Mouse (Mus musculus): ENCODE measurements around the gene Hdac9. TPM values are rescaled to one million over a fixed set of nuclear protein-coding genes. Genes with fewer than 3 reads are reported as not detected.

Gene Hdac9
- polyA plus RNA-seq, 1 experiment: 7.6 TPM

DNA sequence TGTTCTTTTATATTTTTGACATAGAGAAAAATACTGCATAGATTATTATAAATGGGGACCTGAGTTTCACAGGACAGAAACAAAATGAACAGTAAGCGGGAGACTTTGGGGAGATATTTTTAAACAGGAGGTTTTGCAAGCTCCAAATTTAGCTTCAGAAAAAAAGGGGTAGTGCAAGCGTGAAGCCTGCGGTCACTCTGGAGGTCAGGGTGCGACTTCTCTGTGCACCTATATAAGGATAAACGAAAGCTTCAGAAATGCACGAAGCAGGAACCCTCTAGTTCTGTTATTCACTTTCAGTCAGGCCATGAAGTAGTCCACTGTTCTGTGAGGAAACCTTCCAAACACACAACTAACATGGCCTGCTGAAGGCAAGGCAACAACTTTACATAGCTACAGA is 133.3 kb downstream of the Hdac9 start:
- Histone ChIP-seq H3K4me3 (replicated peaks; ENCODE audit: control insufficient read depth, low read depth, low read length) (no peak overlapping the region), H3K4me1 (ENCODE audit: control insufficient read depth, insufficient read depth, low read length) (peaks cover 2% of the 10 kb centered on the region; the same call in 1 of the 2 replicates), H3K27ac (ENCODE audit: control insufficient read depth, insufficient read depth, low read depth, low read length, poor library complexity) (no peak overlapping the region; the same call in 1 of the 2 replicates)
- no peak for TF ChIP-seq CTCF (IDR thresholded peaks at IDR 0.05; ENCODE audit: control insufficient read depth, insufficient read depth, low read length)
- no peak for TF ChIP-seq POLR2A (IDR thresholded peaks at IDR 0.05; ENCODE audit: borderline replicate concordance, control insufficient read depth, low read depth, low read length)
- WGBS: 15% methylated on average over 6 of the region's 6 CpGs

DNA sequence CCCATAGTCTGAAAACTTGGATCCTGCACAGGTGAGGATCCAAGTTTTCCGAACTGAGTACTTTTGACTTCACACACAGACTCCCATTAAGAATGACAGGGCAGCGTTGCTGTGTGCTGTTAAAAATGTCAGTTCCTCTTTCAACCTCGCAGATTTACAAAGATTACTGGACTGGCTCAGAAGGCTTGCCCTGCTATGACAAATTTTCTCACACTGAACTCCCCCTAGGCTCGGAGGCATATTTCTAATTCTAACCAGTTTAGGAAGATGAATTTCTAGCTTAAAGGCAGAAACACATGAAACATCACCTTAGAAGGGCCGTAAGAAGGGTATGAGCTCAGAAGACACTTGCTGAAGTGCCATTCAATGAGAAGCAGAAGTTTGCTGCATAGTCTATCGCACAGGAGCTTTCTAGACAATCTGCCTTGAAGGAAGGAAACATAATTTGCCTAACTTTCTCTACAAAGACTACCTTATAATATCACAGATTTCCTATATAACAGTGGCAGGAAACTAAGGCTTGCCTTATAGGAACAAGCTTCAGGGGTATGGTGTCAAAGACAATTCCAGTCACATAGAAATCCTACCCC is 137.4 kb downstream of the Hdac9 start:
- TF ChIP-seq POLR2A (IDR thresholded peaks at IDR 0.05; ENCODE audit: borderline replicate concordance, control insufficient read depth, low read depth, low read length) (no peak), CTCF (IDR thresholded peaks at IDR 0.05; ENCODE audit: control insufficient read depth, insufficient read depth, low read length) (no peak)

DNA sequence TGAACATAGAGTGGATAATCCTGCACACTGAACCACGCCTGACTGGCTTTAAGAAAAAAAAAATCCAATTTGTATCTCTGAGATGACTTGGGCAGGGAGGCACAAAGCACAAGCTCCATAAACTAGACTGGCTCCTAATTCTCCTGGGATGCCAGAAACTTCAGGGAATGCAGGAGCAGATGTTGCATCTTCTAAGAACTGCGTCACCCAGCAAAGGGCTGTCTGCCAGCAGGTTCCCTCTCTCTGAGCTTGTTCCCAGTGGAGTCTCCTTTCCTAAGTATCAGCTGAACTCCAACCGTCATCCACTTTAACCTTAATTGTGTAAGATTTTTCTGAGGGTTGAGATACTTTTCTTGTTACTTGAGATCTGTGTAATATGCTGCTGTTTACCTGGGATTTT is 140.7 kb downstream of the Hdac9 start:
- H3K4me1 ChIP-seq (ENCODE audit: control insufficient read depth, insufficient read depth, low read length): peaks cover 2% of the 10 kb centered on the region; the same call in 1 of the 2 replicates
- H3K27ac ChIP-seq (ENCODE audit: control insufficient read depth, insufficient read depth, low read depth, low read length, poor library complexity): no peak overlapping the region
- WGBS: 76% methylated on average over 3 of the region's 3 CpGs
- TF ChIP-seq CTCF (IDR thresholded peaks at IDR 0.05; ENCODE audit: control insufficient read depth, insufficient read depth, low read length) (no peak), POLR2A (IDR thresholded peaks at IDR 0.05; ENCODE audit: borderline replicate concordance, control insufficient read depth, low read depth, low read length) (no peak)
- no peak overlapping the region for H3K4me3 ChIP-seq (replicated peaks; ENCODE audit: control insufficient read depth, low read depth, low read length)

More for the DNA sequence above, 137.4 kb downstream of the Hdac9 start:
- 6% methylated on average over 6 of the region's 6 CpGs for WGBS
- H3K4me1 ChIP-seq (ENCODE audit: control insufficient read depth, insufficient read depth, low read length): peaks cover 2% of the 10 kb centered on the region; the same call in 1 of the 2 replicates
- H3K27ac ChIP-seq (ENCODE audit: control insufficient read depth, insufficient read depth, low read depth, low read length, poor library complexity): peak overlapping the region; percentile 22; the same call in 1 of the 2 replicates
- no peak overlapping the region for H3K4me3 ChIP-seq (replicated peaks; ENCODE audit: control insufficient read depth, low read depth, low read length)

DNA sequence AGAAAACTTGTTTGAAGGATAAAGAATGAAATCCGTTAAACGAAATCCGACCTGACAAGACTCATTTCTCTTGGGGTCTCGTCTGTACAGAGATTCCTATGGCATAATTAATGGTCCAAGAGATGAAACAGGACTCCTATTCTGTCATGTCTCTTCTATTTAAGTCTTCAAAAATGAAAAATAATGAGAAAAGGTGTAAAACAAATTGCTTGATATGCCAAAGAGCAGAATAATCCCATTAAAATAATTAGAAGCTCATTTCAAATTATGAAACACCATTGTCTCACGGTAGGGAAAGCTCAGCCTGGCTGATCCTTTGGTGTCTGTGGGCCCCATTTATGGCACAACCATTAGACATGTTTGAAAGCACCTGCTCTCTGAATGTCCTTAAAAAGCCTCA is 142.8 kb downstream of the Hdac9 start:
- Histone ChIP-seq H3K4me3 (replicated peaks; ENCODE audit: control insufficient read depth, low read depth, low read length) (no peak overlapping the region), H3K4me1 (ENCODE audit: control insufficient read depth, insufficient read depth, low read length) (no peaks in the 10 kb centered on the region; the same call in 1 of the 2 replicates), H3K27ac (ENCODE audit: control insufficient read depth, insufficient read depth, low read depth, low read length, poor library complexity) (no peak overlapping the region)
- TF ChIP-seq CTCF (IDR thresholded peaks at IDR 0.05; ENCODE audit: control insufficient read depth, insufficient read depth, low read length): no peak
- TF ChIP-seq POLR2A (IDR thresholded peaks at IDR 0.05; ENCODE audit: borderline replicate concordance, control insufficient read depth, low read depth, low read length): no peak
- WGBS: 84% methylated on average over 5 of the region's 5 CpGs

DNA sequence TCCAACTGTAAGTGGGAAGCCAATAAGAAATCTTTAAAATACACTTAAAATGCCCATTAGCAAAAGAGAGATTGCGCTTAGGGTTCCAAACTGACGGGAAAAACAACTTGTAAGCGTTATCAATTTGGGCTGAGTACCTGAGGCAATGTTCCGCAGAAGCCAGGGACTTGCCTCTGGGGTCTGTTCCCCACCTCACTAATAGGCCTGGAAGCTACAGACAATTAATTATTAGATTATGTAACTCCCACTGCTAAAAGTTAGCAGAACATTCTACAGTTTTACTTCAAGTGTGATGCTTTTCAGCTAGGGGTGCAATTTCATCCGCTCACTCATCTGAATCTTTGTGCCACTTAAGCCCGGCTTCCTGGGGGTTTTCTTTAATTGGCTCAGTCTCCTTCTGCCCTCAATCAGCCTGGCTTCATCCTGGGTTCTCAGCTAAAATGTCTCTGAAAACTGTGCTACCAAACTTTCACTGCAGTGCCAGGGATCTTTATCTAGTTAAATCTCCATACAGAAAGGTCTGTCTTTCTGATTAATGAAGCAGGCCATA is 149.6 kb downstream of the Hdac9 start:
- WGBS: 84% methylated on average over 6 of the region's 6 CpGs

DNA sequence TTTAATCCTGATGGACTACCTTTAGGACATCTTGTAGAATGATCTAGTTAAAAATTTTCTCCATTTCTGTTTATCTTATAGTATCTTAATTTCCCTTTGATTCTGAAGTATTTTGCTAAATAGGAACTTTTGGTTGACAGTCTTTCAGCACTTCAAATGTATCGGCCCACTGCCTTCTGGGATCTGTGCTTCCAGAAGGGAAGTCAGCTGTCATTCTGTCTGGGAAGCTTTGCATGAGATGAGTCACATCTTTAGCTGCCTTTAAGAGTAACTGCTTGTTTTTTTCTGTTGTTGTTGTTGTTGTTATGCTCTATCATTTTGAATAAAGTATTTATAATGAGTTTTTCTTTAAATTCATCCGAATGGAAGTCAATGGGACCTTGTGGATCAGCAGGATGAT is 169.6 kb downstream of the Hdac9 start:
- TF ChIP-seq POLR2A (IDR thresholded peaks at IDR 0.05; ENCODE audit: borderline replicate concordance, control insufficient read depth, low read depth, low read length) (no peak), CTCF (IDR thresholded peaks at IDR 0.05; ENCODE audit: control insufficient read depth, insufficient read depth, low read length) (no peak)
- Histone ChIP-seq H3K4me1 (ENCODE audit: control insufficient read depth, insufficient read depth, low read length) (peaks cover 2% of the 10 kb centered on the region), H3K27ac (ENCODE audit: control insufficient read depth, insufficient read depth, low read depth, low read length, poor library complexity) (no peak overlapping the region), H3K4me3 (replicated peaks; ENCODE audit: control insufficient read depth, low read depth, low read length) (no peak overlapping the region)
- 69% methylated on average over 2 of the region's 2 CpGs for WGBS

More for the DNA sequence above, 149.6 kb downstream of the Hdac9 start:
- TF ChIP-seq POLR2A (IDR thresholded peaks at IDR 0.05; ENCODE audit: borderline replicate concordance, control insufficient read depth, low read depth, low read length) (no peak), CTCF (IDR thresholded peaks at IDR 0.05; ENCODE audit: control insufficient read depth, insufficient read depth, low read length) (no peak)
- Histone ChIP-seq H3K4me3 (replicated peaks; ENCODE audit: control insufficient read depth, low read depth, low read length) (no peak overlapping the region), H3K4me1 (ENCODE audit: control insufficient read depth, insufficient read depth, low read length) (no peaks in the 10 kb centered on the region), H3K27ac (ENCODE audit: control insufficient read depth, insufficient read depth, low read depth, low read length, poor library complexity) (no peak overlapping the region)

DNA sequence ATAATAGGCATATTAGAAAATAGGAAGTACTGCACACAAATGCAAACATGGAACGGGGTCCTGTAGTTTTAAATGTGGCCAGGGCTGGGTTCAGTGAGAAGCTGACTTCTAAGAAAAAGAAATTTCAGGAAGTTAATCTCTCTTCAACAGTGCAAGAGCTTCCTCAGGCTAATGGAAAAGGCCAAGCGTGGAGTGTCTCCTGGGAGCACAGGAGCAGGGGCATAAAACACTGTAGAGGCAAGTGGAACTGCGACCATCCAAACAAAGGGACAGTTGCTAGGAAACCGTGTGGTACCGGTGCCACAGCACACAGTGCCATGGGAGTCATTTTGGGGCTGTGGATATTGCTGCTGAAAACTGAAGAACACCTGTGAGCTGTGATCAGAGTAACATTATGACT is 191.7 kb downstream of the Hdac9 start:
- TF ChIP-seq POLR2A (IDR thresholded peaks at IDR 0.05; ENCODE audit: borderline replicate concordance, control insufficient read depth, low read depth, low read length) (no peak), CTCF (IDR thresholded peaks at IDR 0.05; ENCODE audit: control insufficient read depth, insufficient read depth, low read length) (no peak)
- 12% methylated on average over 5 of the region's 5 CpGs for WGBS
- Histone ChIP-seq H3K4me3 (replicated peaks; ENCODE audit: control insufficient read depth, low read depth, low read length) (no peak overlapping the region), H3K27ac (ENCODE audit: control insufficient read depth, insufficient read depth, low read depth, low read length, poor library complexity) (no peak overlapping the region), H3K4me1 (ENCODE audit: control insufficient read depth, insufficient read depth, low read length) (peaks cover 1% of the 10 kb centered on the region; the same call in 1 of the 2 replicates)

DNA sequence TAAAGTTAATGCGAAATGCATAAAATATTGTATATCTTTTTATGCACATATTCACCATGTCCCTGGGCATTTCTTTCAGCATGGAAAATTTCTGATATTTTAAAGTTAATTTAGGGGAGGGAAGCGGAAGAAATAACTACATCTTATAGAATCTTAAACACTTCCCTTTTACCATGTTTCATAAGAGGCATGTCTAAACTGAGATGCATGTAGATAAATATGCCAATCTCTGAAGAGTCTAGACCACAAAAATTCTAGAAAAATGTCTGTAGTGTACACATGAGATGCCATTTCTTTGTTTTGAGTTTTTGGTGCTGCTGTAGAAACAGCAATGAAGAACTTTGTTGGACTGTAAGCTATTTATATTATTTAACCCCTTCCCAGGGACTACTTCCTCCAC is 192.6 kb downstream of the Hdac9 start:
- H3K27ac ChIP-seq (ENCODE audit: control insufficient read depth, insufficient read depth, low read depth, low read length, poor library complexity): no peak overlapping the region
- 48% methylated on average over 2 of the region's 2 CpGs for WGBS
- H3K4me1 ChIP-seq (ENCODE audit: control insufficient read depth, insufficient read depth, low read length): peaks cover 1% of the 10 kb centered on the region; the same call in 1 of the 2 replicates
- TF ChIP-seq POLR2A (IDR thresholded peaks at IDR 0.05; ENCODE audit: borderline replicate concordance, control insufficient read depth, low read depth, low read length) (no peak), CTCF (IDR thresholded peaks at IDR 0.05; ENCODE audit: control insufficient read depth, insufficient read depth, low read length) (no peak)
- no peak overlapping the region for H3K4me3 ChIP-seq (replicated peaks; ENCODE audit: control insufficient read depth, low read depth, low read length)
